Mouse (Mus musculus): ENCODE results near the gene Gng13.

Gene Gng13

GRCm38 (mm10) chr17:25716711-25717637, at the start of gene Gng13:
Gene Gng13 (plus strand): TSS chr17:25717171.
- DNase-seq (ENCODE audit: low spot score in 2 of 2): no peak

GRCm38 (mm10) chr17:25668481-25669055, 48.4 kb upstream of the Gng13 start:
- no peak for DNase-seq (ENCODE audit: low spot score in 2 of 2)

- DNase-seq (ENCODE audit: low spot score in 2 of 2): no peak
These were observed 44.0 kb upstream of the Gng13 start for GRCm38 (mm10) chr17:25672982-25673381.

- no peak for DNase-seq (ENCODE audit: low spot score in 2 of 2)
These were observed 39.0 kb upstream of the Gng13 start for GRCm38 (mm10) chr17:25677969-25678368.

GRCm38 (mm10) chr17:25679818-25680217, 37.2 kb upstream of the Gng13 start:
- DNase-seq (ENCODE audit: low spot score in 2 of 2): no peak

- DNase-seq (ENCODE audit: low spot score in 2 of 2): no peak
These were observed 35.3 kb upstream of the Gng13 start for GRCm38 (mm10) chr17:25681636-25682035.

- peak in 1 of 2 experiments; percentile 7 for DNase-seq (ENCODE audit: low spot score in 2 of 2)
These were observed 30.6 kb upstream of the Gng13 start for GRCm38 (mm10) chr17:25686323-25686722.

- no peak for DNase-seq (ENCODE audit: low spot score in 2 of 2)
These were observed 28.0 kb upstream of the Gng13 start for GRCm38 (mm10) chr17:25688922-25689321.

GRCm38 (mm10) chr17:25696263-25696662, 20.7 kb upstream of the Gng13 start:
- no peak for DNase-seq (ENCODE audit: low spot score in 2 of 2)

- DNase-seq (ENCODE audit: low spot score in 2 of 2): peak in 1 of 2 experiments; percentile 65
These were observed 18.5 kb upstream of the Gng13 start for GRCm38 (mm10) chr17:25698446-25698845.

GRCm38 (mm10) chr17:25700863-25701496, 16.0 kb upstream of the Gng13 start:
- no peak for DNase-seq (ENCODE audit: low spot score in 2 of 2)

- no peak for DNase-seq (ENCODE audit: low spot score in 2 of 2)
These were observed 7.0 kb upstream of the Gng13 start for GRCm38 (mm10) chr17:25709994-25710393.

GRCm38 (mm10) chr17:25711136-25711535, 5.8 kb upstream of the Gng13 start:
- no peak for DNase-seq (ENCODE audit: low spot score in 2 of 2)

GRCm38 (mm10) chr17:25715627-25716026, 1.3 kb upstream of the Gng13 start:
- no peak for DNase-seq (ENCODE audit: low spot score in 2 of 2)

- no peak for DNase-seq (ENCODE audit: low spot score in 2 of 2)
These were observed 841 bp upstream of the Gng13 start for GRCm38 (mm10) chr17:25716130-25716529.

- DNase-seq (ENCODE audit: low spot score in 2 of 2): no peak
These were observed 720 bp downstream of the Gng13 start for GRCm38 (mm10) chr17:25717691-25718090.

- DNase-seq (ENCODE audit: low spot score in 2 of 2): no peak
These were observed 4.5 kb downstream of the Gng13 start for GRCm38 (mm10) chr17:25721476-25721875.

- DNase-seq (ENCODE audit: low spot score in 2 of 2): no peak
These were observed 6.5 kb downstream of the Gng13 start for GRCm38 (mm10) chr17:25723470-25723869.

GRCm38 (mm10) chr17:25723919-25724318, 6.9 kb downstream of the Gng13 start:
- DNase-seq (ENCODE audit: low spot score in 2 of 2): no peak

- DNase-seq (ENCODE audit: low spot score in 2 of 2): no peak
These were observed 8.3 kb downstream of the Gng13 start for GRCm38 (mm10) chr17:25725264-25725663.

GRCm38 (mm10) chr17:25727265-25728008, 10.5 kb downstream of the Gng13 start, which contains the start of the genes Chtf18 and Rpusd1:
Gene Chtf18 (minus strand): TSS chr17:25727419.
Gene Rpusd1 (plus strand): TSS chr17:25727670.
- peak; percentile 94 to 95 for DNase-seq (ENCODE audit: low spot score in 2 of 2)

GRCm38 (mm10) chr17:25728009-25728270, 11.0 kb downstream of the Gng13 start:
- DNase-seq (ENCODE audit: low spot score in 2 of 2): no peak
